ENCODE assay signal across 9 mouse cellular contexts in the genomic region with DNA sequence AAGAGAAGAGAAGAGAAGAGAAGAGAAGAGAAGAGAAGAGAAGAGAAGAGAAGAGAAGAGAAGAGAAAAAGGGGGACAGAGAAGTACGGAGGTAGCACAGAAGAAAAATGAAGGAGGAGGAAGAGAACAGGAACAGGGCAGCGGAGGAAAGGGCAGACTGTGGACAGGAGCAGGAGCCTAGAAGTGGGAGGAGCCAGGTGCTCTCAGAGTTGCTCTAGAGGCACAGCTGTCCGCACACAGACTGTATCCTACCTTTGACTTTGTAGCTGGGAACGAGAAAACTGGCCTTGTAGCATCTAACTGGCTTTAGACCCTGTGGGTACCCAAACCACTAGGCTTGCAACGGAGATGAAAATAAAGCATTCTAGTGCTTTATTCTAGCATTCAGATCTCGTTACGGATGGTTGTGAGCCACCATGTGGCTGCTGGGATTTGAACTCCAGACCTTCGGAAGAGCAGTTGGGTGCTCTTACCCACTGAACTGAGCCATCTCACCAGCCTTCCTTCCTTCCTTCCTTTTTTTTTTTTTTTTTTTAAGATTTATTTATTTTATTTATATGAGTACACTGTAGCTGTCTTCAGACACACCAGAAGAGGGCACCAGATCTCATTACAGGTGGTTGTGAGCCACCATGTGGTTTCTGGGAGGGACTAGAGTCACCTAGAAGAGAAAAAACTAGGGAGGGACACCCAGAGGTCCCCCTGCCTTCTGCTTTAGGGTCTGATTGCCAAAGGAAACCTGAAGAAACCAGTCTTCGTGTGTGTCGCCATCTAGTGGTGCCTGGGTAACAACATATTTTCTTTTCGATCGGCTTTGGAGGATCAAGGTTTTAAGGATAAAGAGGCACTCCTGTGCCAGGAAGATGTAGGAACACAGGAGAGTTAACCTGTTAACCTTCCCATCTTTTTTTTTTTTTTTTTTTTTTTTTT. TPM values are rescaled to one million over a fixed set of nuclear protein-coding genes. Genes with fewer than 3 reads are reported as not detected.
DNase-seq lines count a peak whose midpoint lies in the region; ATAC-seq lines count a peak whose summit lies in the region.
"Had no signal": no experiment of that assay in that cellular context is flagged by ENCODE, and none has a peak within 500 bp of the region (broad histone marks: within the 10 kb centered on the region; RNA-seq: fewer than 3 reads in every experiment).

No protein-coding gene starts in this region.

- ATAC-seq in forebrain, embryonic 11.5 days (replicated peaks; ENCODE audit: low FRiP score) = no peak
- no peak for ATAC-seq in forebrain, embryonic 15.5 days (replicated peaks)
- peak; percentile 36; the same call in 1 of the 2 replicates for ATAC-seq in kidney, embryonic 14.5 days (ENCODE audit: low FRiP score, low TSS enrichment)

- H3K27ac ChIP-seq in forebrain, embryonic 11.5 days (ENCODE audit: low read depth, low read length) = no peak overlapping the region
- H3K27ac ChIP-seq in forebrain, embryonic 15.5 days (replicated peaks) = no peak overlapping the region
- no peak overlapping the region for H3K27ac ChIP-seq in kidney, embryonic 14.5 days (ENCODE audit: low read depth, low read length)
- H3K27ac ChIP-seq: stomach, embryonic 15.5 days had no signal

- H3K4me1 ChIP-seq in forebrain, embryonic 11.5 days (replicated peaks; ENCODE audit: control insufficient read depth, insufficient read depth, low read length) = no peaks in the 10 kb centered on the region
- H3K4me1 ChIP-seq in forebrain, embryonic 15.5 days = no peaks in the 10 kb centered on the region
- peaks cover 8% of the 10 kb centered on the region for H3K4me1 ChIP-seq in kidney, embryonic 14.5 days (ENCODE audit: control insufficient read depth, insufficient read depth, low read length)

- H3K36me3 ChIP-seq in forebrain, embryonic 11.5 days (ENCODE audit: control insufficient read depth, insufficient read depth, low read length) = no peaks in the 10 kb centered on the region
- no peaks in the 10 kb centered on the region for H3K36me3 ChIP-seq in forebrain, embryonic 15.5 days
- H3K36me3 ChIP-seq in kidney, embryonic 14.5 days (ENCODE audit: control insufficient read depth, insufficient read depth, low read length) = no peaks in the 10 kb centered on the region
- no peaks in the 10 kb centered on the region for H3K36me3 ChIP-seq in splenic B cell, adult 2 months (ENCODE audit: control insufficient read depth, insufficient read depth, low read length, poor library complexity, severe bottlenecking)
- H3K36me3 ChIP-seq: stomach, embryonic 15.5 days had no signal

- DNase-seq in forebrain, embryonic 11.5 days (ENCODE audit: low spot score) = peak; percentile 80
- peak; percentile 43 for DNase-seq in ovary, postnatal 36 days (ENCODE audit: low spot score)
- DNase-seq in ovary, adult 18-20 months (ENCODE audit: low spot score) = no peak
- peak; percentile 81 to 86 for DNase-seq in cerebellum, postnatal 10 days
- peak; percentile 85 for DNase-seq in lung, postnatal 36 days
- peak; percentile 93 for DNase-seq in splenic B cell, adult 2 months (ENCODE audit: low read depth, low spot score)

- H3K9me3 ChIP-seq in forebrain, embryonic 11.5 days (ENCODE audit: control insufficient read depth, low read length) = no peaks in the 10 kb centered on the region
- no peaks in the 10 kb centered on the region for H3K9me3 ChIP-seq in forebrain, embryonic 15.5 days
- no peaks in the 10 kb centered on the region for H3K9me3 ChIP-seq in kidney, embryonic 14.5 days (ENCODE audit: control insufficient read depth, low read length)
- H3K9me3 ChIP-seq: stomach, embryonic 15.5 days had no signal

- 60% methylated on average over 12 of the region's 12 CpGs for whole genome bisulfite sequencing in forebrain, embryonic 11.5 days
- WGBS in forebrain, embryonic 15.5 days = 61% methylated on average over 12 of the region's 12 CpGs
- WGBS in kidney, embryonic 14.5 days = 58% methylated on average over 12 of the region's 12 CpGs

- H3K4me2 ChIP-seq in forebrain, embryonic 11.5 days (ENCODE audit: low read depth, low read length, severe bottlenecking) = no peak overlapping the region
- H3K4me2 ChIP-seq in forebrain, embryonic 15.5 days (replicated peaks) = no peak overlapping the region
- H3K4me2 ChIP-seq in kidney, embryonic 14.5 days (replicated peaks; ENCODE audit: low read depth, low read length) = no peak overlapping the region
- H3K4me2 ChIP-seq: stomach, embryonic 15.5 days had no signal

- no peak overlapping the region for H3K9ac ChIP-seq in forebrain, embryonic 11.5 days (ENCODE audit: low read length)
- H3K9ac ChIP-seq in forebrain, embryonic 15.5 days (replicated peaks) = no peak overlapping the region
- H3K9ac ChIP-seq in kidney, embryonic 14.5 days (ENCODE audit: low read depth, low read length) = no peak overlapping the region
- H3K9ac ChIP-seq: stomach, embryonic 15.5 days had no signal

- no peak overlapping the region for H3K4me3 ChIP-seq in forebrain, embryonic 11.5 days (ENCODE audit: low read depth, low read length)
- no peak overlapping the region for H3K4me3 ChIP-seq in forebrain, embryonic 15.5 days
- no peak overlapping the region for H3K4me3 ChIP-seq in kidney, embryonic 14.5 days (ENCODE audit: low read length)
- H3K4me3 ChIP-seq: stomach, embryonic 15.5 days had no signal

- H3K27me3 ChIP-seq in forebrain, embryonic 11.5 days (ENCODE audit: control insufficient read depth, insufficient read depth, low read length) = no peaks in the 10 kb centered on the region
- no peaks in the 10 kb centered on the region for H3K27me3 ChIP-seq in forebrain, embryonic 15.5 days
- H3K27me3 ChIP-seq in kidney, embryonic 14.5 days (ENCODE audit: control insufficient read depth, insufficient read depth, low read length) = no peaks in the 10 kb centered on the region
- H3K27me3 ChIP-seq in splenic B cell, adult 2 months (ENCODE audit: control insufficient read depth, insufficient read depth, low read length, poor library complexity, severe bottlenecking) = no peaks in the 10 kb centered on the region
- H3K27me3 ChIP-seq: stomach, embryonic 15.5 days had no signal

RNA-seq across cellular contexts. Expression of a gene that starts 15.7 kb away (rescaled TPM):
- polyA plus RNA-seq in forebrain, embryonic 11.5 days (2014; fragmentation: Nextera tagmentation; extraction: Ambion mirVana) = 37.6 and 39.4 TPM in 2 replicates
- polyA plus RNA-seq in forebrain, embryonic 15.5 days (2015; fragmentation: Nextera tagmentation; extraction: Ambion mirVana) = 107 and 109 TPM in 2 replicates
- polyA plus RNA-seq in kidney, embryonic 14.5 days (2014; fragmentation: Nextera tagmentation; extraction: Ambion mirVana) = 22.3 and 29.8 TPM in 2 replicates

RNA-seq across cellular contexts. Expression of a gene that starts 19.1 kb away (rescaled TPM):
- 13.6 and 13.7 TPM in 2 replicates for polyA plus RNA-seq in forebrain, embryonic 11.5 days (2014; fragmentation: Nextera tagmentation; extraction: Ambion mirVana)
- 7.5 and 8.8 TPM in 2 replicates for polyA plus RNA-seq in forebrain, embryonic 15.5 days (2015; fragmentation: Nextera tagmentation; extraction: Ambion mirVana)
- polyA plus RNA-seq in kidney, embryonic 14.5 days (2014; fragmentation: Nextera tagmentation; extraction: Ambion mirVana) = 13.5 and 25.0 TPM in 2 replicates

RNA-seq across cellular contexts. Expression of a gene that starts 44.3 kb away (rescaled TPM):
- polyA plus RNA-seq in forebrain, embryonic 11.5 days (2014; fragmentation: Nextera tagmentation; extraction: Ambion mirVana) = 10.2 and 13.0 TPM in 2 replicates
- 13.9 and 14.3 TPM in 2 replicates for polyA plus RNA-seq in forebrain, embryonic 15.5 days (2015; fragmentation: Nextera tagmentation; extraction: Ambion mirVana)
- 26.0 and 27.0 TPM in 2 replicates for polyA plus RNA-seq in kidney, embryonic 14.5 days (2014; fragmentation: Nextera tagmentation; extraction: Ambion mirVana)
